Mouse (Mus musculus) thymus, adult 2 months (tissue): Measurements from ENCODE around the gene As3mt.

ENCODE experiments used
- CTCF ChIP-seq: fragments of 200-500 bp; IDR thresholded peaks from 2 replicates; pipeline ENCODE4 v1.5.1; 2012; ENCODE audit warnings: mild to moderate bottlenecking, control low read depth, low read length, moderate library complexity, borderline replicate concordance; ENCODE audit not compliant: control insufficient read depth, poor library complexity, insufficient read depth; ENCODE audit errors: extremely low read depth
- POLR2A ChIP-seq: fragments of 200-500 bp; IDR thresholded peaks from 2 replicates; pipeline ENCODE4 v1.6.1; 2012; ENCODE audit warnings: mild to moderate bottlenecking, low read length, control low read depth, moderate library complexity; ENCODE audit not compliant: control insufficient read depth, poor library complexity, insufficient read depth; ENCODE audit errors: extremely low read depth

- no peak for TF ChIP-seq POLR2A
- TF ChIP-seq CTCF, result no peak
Measured at GRCm38 (mm10) chr19:46752235-46752634, 45.0 kb downstream of the As3mt start.
